Mouse (Mus musculus) liver, embryonic 16.5 days (tissue): ENCODE measurements at regions not wholly inside any gene's neighbourhood (a gene's known extent, or its start where the extent isn't known, plus 50 kb on each side); places are given as distances from the start of the nearest gene placed in this dataset.
A peak's percentile ranks its signal among the peaks of the same experiment; 100 is the strongest.

Source experiments
- ATAC-seq: fragments of 200-750 bp; cut with Nextera tagmentation; 2 replicates; pipeline ENCODE4 v1.8.0; 2017; ENCODE audit warnings: low read depth, mild to moderate bottlenecking, moderate number of reproducible peaks, moderate library complexity
- H3K27ac ChIP-seq: fragments of 300-500 bp; sonication (generic); 2 replicates; pipeline ENCODE4 v1.5.1; 2014; ENCODE audit warnings: mild to moderate bottlenecking, low read length
- H3K27me3 ChIP-seq: fragments of 300-500 bp; sonication (generic); 2 replicates; pipeline ENCODE4 v1.6.1; 2014; ENCODE audit warnings: low read depth, low read length, mixed read lengths; ENCODE audit not compliant: control insufficient read depth, insufficient read depth
- H3K36me3 ChIP-seq: fragments of 300-500 bp; sonication (generic); 2 replicates; pipeline ENCODE4 v1.6.1; 2014; ENCODE audit warnings: mild to moderate bottlenecking; ENCODE audit not compliant: control insufficient read depth, insufficient read depth
- H3K4me1 ChIP-seq: fragments of 300-500 bp; sonication (generic); 2 replicates; pipeline ENCODE4 v1.6.1; 2014; ENCODE audit warnings: low read depth, low read length, mixed read lengths; ENCODE audit not compliant: control insufficient read depth
- H3K4me2 ChIP-seq: fragments of 300-500 bp; sonication (generic); 2 replicates; pipeline ENCODE4 v1.6.1; 2014; ENCODE audit warnings: low read depth, low read length, mixed read lengths
- H3K4me3 ChIP-seq: fragments of 300-500 bp; sonication (generic); 2 replicates; pipeline ENCODE4 v1.5.1; 2014; ENCODE audit warnings: low read depth, mild to moderate bottlenecking, low read length
- H3K9ac ChIP-seq: fragments of 300-500 bp; sonication (generic); 2 replicates; pipeline ENCODE4 v1.6.1; 2014; ENCODE audit warnings: low read depth, low read length
- H3K9me3 ChIP-seq: fragments of 300-500 bp; sonication (generic); replicated peaks from 2 replicates; pipeline ENCODE4 v1.6.1; 2016; ENCODE audit warnings: low read length; ENCODE audit not compliant: control insufficient read depth
- WGBS: fragments of 180-500 bp; shearing (Covaris S2); extraction: QIAGEN DNeasy Blood & Tissue Kit; methylation state at CpG from one replicate; pipeline ENCODE4 v1.1.7; 2014; ENCODE audit not compliant: insufficient replicate concordance; 5-methylcytosine and 5-hydroxymethylcytosine counted together

- Histone ChIP-seq H3K36me3 (no peaks in the 10 kb centered on the region), H3K4me2 (no peak overlapping the region), H3K9me3 (no peaks in the 10 kb centered on the region), H3K4me1 (no peaks in the 10 kb centered on the region), H3K9ac (no peak overlapping the region), H3K27me3 (no peaks in the 10 kb centered on the region), H3K27ac (no peak overlapping the region), H3K4me3 (no peak overlapping the region)
- no peak for ATAC-seq
- WGBS: 61% methylated on average over 7 of the region's 7 CpGs
Measured at GRCm38 (mm10) chr2:174565891-174566290, 77.4 kb upstream of the Zfp831 start.

GRCm38 (mm10) chr2:174566752-174567151 lies 76.6 kb upstream of the Zfp831 start:
- H3K4me1 ChIP-seq: no peaks in the 10 kb centered on the region
- no peak overlapping the region for H3K4me3 ChIP-seq
- 59% methylated on average over 4 of the region's 4 CpGs for WGBS
- no peaks in the 10 kb centered on the region for H3K9me3 ChIP-seq
- no peak overlapping the region for H3K9ac ChIP-seq
- H3K27ac ChIP-seq: no peak overlapping the region
- no peak for ATAC-seq
- no peak overlapping the region for H3K4me2 ChIP-seq
- no peaks in the 10 kb centered on the region for H3K36me3 ChIP-seq
- H3K27me3 ChIP-seq: no peaks in the 10 kb centered on the region

GRCm38 (mm10) chr2:174574804-174575507 lies 68.4 kb upstream of the Zfp831 start:
- Histone ChIP-seq H3K4me1 (no peaks in the 10 kb centered on the region), H3K36me3 (no peaks in the 10 kb centered on the region), H3K27ac (no peak overlapping the region), H3K4me3 (no peak overlapping the region), H3K4me2 (no peak overlapping the region), H3K9me3 (no peaks in the 10 kb centered on the region), H3K27me3 (no peaks in the 10 kb centered on the region), H3K9ac (no peak overlapping the region)
- ATAC-seq: no peak
- WGBS: 67% methylated on average over 7 of the region's 7 CpGs

GRCm38 (mm10) chr2:174575546-174575945 lies 67.8 kb upstream of the Zfp831 start:
- H3K36me3 ChIP-seq: no peaks in the 10 kb centered on the region
- no peak overlapping the region for H3K27ac ChIP-seq
- no peak for ATAC-seq
- WGBS: 30% methylated on average over 6 of the region's 6 CpGs
- H3K4me3 ChIP-seq: no peak overlapping the region
- no peaks in the 10 kb centered on the region for H3K9me3 ChIP-seq
- H3K4me2 ChIP-seq: no peak overlapping the region
- H3K4me1 ChIP-seq: no peaks in the 10 kb centered on the region; the same call in 1 of the 2 replicates
- H3K9ac ChIP-seq: no peak overlapping the region
- H3K27me3 ChIP-seq: no peaks in the 10 kb centered on the region

GRCm38 (mm10) chr2:174580906-174581703 lies 62.2 kb upstream of the Zfp831 start:
- Histone ChIP-seq H3K9ac (no peak overlapping the region), H3K27ac (no peak overlapping the region; the same call in 1 of the 2 replicates), H3K36me3 (no peaks in the 10 kb centered on the region), H3K9me3 (no peaks in the 10 kb centered on the region), H3K27me3 (no peaks in the 10 kb centered on the region), H3K4me1 (peaks cover 2% of the 10 kb centered on the region; the same call in 1 of the 2 replicates), H3K4me3 (no peak overlapping the region), H3K4me2 (no peak overlapping the region)
- peak; percentile 85 for ATAC-seq
- 46% methylated on average over 5 of the region's 5 CpGs for WGBS

GRCm38 (mm10) chr2:174584272-174584671 lies 59.1 kb upstream of the Zfp831 start:
- H3K36me3 ChIP-seq: no peaks in the 10 kb centered on the region
- no peak overlapping the region for H3K4me2 ChIP-seq
- no peak overlapping the region for H3K4me3 ChIP-seq
- peaks cover 2% of the 10 kb centered on the region; the same call in 1 of the 2 replicates for H3K4me1 ChIP-seq
- no peaks in the 10 kb centered on the region for H3K9me3 ChIP-seq
- 58% methylated on average over 2 of the region's 2 CpGs for WGBS
- H3K27me3 ChIP-seq: no peaks in the 10 kb centered on the region
- no peak for ATAC-seq
- H3K9ac ChIP-seq: no peak overlapping the region
- H3K27ac ChIP-seq: no peak overlapping the region
